Mouse (Mus musculus): Measurements from ENCODE around the gene Slc25a26. TPM values are rescaled to one million over a fixed set of nuclear protein-coding genes. Genes with fewer than 3 reads are reported as not detected.

Slc25a26 gene
- polyA plus RNA-seq (2014; fragmentation: Nextera tagmentation; extraction: Ambion mirVana), result 6.9 and 7.9 TPM in 2 replicates

DNA sequence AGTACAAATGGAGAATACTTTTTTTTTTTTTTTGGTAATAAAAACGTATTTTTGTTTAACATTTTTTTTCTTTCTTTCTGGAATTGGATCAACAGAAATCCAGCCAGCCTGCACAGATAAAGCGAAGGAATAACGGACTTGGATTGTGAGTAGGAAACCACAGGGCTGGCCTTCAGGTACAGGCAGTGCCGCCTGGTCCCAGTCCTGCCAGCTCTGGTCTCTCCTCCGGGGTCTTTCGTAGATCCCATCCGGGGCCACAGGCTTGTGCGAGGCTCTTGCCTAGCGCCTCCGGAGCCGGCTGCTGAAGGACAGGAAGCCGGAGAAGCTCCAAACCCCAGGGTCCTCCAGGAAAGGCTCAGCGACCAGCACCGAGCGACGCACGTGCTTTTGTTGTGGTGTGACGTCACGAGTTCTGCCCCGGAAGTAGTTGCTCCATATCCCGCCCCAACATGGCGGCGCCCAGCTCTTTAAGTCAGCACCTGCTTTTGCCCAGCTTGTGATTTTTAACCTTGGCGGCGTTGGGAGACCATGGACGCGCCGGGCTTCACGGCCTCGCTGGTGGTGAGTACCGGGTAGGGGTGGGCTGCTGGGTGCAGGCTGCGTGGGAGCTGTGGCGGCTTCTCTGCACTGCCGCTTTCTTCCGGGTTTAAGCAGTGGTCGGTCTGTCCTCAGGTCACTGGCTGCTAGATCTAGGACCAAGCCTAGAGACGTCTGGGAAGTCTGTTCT lies at the start of gene Slc25a26:
TSS of gene Slc25a26 (plus strand) at position 435 of the 727 bp plus-strand sequence.
- H3K36me3 ChIP-seq (ENCODE audit: control insufficient read depth, insufficient read depth, low read length), result no peaks in the 10 kb centered on the region
- peaks cover 7% of the 10 kb centered on the region for H3K4me1 ChIP-seq (ENCODE audit: control insufficient read depth, insufficient read depth, low read length)
- H3K9me3 ChIP-seq (ENCODE audit: control insufficient read depth, low read length), result no peaks in the 10 kb centered on the region
- 0 out of 2 replicates have a peak within 1 kb of the TSS, but pooled peaks have one; percentile 22 for H3K27ac ChIP-seq (ENCODE audit: low read depth, low read length)
- peak within 1 kb of the TSS; percentile 78 for H3K4me2 ChIP-seq (ENCODE audit: low read depth, low read length)
- peak within 1 kb of the TSS; percentile 77 for H3K4me3 ChIP-seq (ENCODE audit: low read depth, low read length)
- H3K27me3 ChIP-seq (ENCODE audit: control insufficient read depth, insufficient read depth, low read length), result no peaks in the 10 kb centered on the region
- ATAC-seq (ENCODE audit: low read depth), result peak; percentile 99
- WGBS, result under 1% methylated on average over 37 of the region's 37 CpGs
- peak within 1 kb of the TSS; percentile 56 for H3K9ac ChIP-seq (replicated peaks; ENCODE audit: low read depth, low read length)

DNA sequence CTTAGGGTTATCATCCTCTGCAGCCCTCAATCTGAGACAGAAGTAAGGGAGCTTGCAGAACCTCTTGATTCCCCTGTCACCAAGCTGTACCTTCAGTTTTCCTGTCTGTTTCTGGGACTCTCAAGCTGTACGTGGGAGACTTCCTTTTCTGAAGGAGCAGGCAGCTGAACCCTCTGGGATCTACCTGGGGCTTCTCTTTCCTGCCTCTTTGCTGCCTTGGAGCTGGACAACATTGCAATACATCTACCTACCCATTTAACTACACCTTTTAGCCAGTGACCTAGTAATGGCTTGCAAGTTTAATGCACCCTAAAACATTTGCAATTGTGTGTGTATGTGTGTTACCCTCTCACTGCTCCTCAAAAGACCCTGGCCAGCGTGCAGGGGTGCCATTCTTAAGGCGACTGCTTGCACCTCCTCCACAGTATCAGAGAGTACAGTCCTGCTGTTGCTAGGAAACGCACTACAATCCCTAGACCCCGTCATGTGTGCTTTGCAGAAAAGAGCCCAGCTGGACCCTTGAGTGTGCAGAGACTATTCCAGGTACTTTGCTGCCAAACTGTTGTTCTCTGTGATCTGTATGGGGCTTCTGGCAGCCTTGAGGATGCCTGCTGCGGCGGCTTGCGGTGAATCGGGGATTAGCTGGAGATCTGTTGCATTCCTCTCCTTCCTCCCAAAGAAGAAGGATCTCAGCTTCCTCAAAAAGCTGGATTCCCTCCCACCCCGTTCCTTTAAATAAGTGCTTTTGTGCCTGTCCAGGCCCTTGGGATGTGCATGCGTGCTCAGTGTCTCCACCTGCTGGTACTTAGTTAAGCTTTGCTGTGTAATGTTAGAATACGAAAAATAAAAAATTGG lies 35.9 kb upstream of the Slc25a26 start:
- 15% methylated on average over 12 of the region's 12 CpGs for WGBS
- H3K4me2 ChIP-seq (ENCODE audit: low read depth, low read length), result peak overlapping the region; percentile 38
- H3K36me3 ChIP-seq (ENCODE audit: control insufficient read depth, insufficient read depth, low read length), result no peaks in the 10 kb centered on the region
- no peaks in the 10 kb centered on the region for H3K9me3 ChIP-seq (ENCODE audit: control insufficient read depth, low read length)
- no peak overlapping the region; the same call in 1 of the 2 replicates for H3K9ac ChIP-seq (replicated peaks; ENCODE audit: low read depth, low read length)
- peak; percentile 94 for ATAC-seq (ENCODE audit: low read depth)
- H3K4me1 ChIP-seq (ENCODE audit: control insufficient read depth, insufficient read depth, low read length), result peaks cover 6% of the 10 kb centered on the region; the same call in 1 of the 2 replicates
- H3K27ac ChIP-seq (ENCODE audit: low read depth, low read length), result 0 out of 2 replicates have a peak overlapping the region, but pooled peaks have one; percentile 6
- H3K4me3 ChIP-seq (ENCODE audit: low read depth, low read length), result no peak overlapping the region
- no peaks in the 10 kb centered on the region for H3K27me3 ChIP-seq (ENCODE audit: control insufficient read depth, insufficient read depth, low read length)

DNA sequence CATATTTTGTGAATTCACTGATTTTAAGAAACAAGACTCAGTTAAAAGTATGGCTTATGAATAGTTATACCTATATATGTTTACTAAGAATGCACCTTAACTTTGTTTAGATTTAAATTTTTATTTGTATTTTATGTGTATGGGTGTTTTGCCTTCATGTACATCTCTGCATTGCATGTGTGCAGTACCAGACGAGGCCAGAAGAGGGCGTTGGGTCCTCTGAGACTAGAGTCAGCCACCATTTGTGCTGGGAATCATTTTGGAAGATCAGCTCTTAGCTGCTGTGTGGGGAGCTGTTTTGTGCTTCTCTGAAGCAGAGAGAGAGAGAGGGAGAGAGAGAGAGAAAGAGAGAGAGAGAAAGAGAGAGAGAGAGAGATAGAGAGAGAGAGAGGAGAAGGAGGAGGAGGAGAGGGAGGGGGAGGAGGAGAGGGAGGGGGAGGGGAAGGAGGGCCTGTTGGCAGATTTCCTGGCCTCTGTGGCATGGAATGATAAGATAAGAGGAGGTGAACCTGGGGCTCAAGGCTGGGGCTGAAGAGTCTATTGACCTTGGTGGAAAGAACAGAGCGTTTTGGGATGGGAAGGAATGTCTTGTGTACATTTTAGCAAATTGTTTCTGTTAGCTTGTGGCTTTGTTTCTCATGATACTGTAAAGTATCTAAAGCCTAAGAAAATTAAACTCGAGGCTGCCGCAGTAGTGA lies 33.5 kb upstream of the Slc25a26 start:
- H3K4me3 ChIP-seq (ENCODE audit: low read depth, low read length), result no peak overlapping the region
- no peak for ATAC-seq (ENCODE audit: low read depth)
- H3K4me1 ChIP-seq (ENCODE audit: control insufficient read depth, insufficient read depth, low read length), result peaks cover 6% of the 10 kb centered on the region; the same call in 1 of the 2 replicates
- no peak overlapping the region for H3K9ac ChIP-seq (replicated peaks; ENCODE audit: low read depth, low read length)
- H3K9me3 ChIP-seq (ENCODE audit: control insufficient read depth, low read length), result no peaks in the 10 kb centered on the region
- WGBS, result 60% methylated on average over 5 of the region's 5 CpGs
- H3K27ac ChIP-seq (ENCODE audit: low read depth, low read length), result no peak overlapping the region
- H3K27me3 ChIP-seq (ENCODE audit: control insufficient read depth, insufficient read depth, low read length), result no peaks in the 10 kb centered on the region
- H3K4me2 ChIP-seq (ENCODE audit: low read depth, low read length), result no peak overlapping the region
- H3K36me3 ChIP-seq (ENCODE audit: control insufficient read depth, insufficient read depth, low read length), result no peaks in the 10 kb centered on the region

DNA sequence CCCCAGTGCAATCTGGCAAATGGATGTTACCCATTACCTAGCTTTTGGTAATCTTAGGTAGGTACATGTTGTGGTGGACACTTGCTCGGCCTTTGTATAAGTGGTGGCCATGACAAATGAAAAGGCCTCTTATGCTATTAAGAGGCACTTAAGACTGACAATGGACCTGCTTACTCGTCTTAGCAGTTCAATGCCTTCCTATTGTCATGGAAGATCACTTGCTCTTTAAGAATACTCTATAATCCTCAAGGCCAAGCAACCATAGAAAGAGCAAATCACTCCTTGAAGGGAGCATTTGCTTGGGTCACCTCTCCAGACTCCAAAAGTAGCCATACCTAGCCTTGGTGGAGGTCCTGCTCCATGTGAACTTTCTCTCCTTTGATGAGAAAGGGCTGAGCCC lies 7.4 kb upstream of the Slc25a26 start:
- no peaks in the 10 kb centered on the region for H3K9me3 ChIP-seq (ENCODE audit: control insufficient read depth, low read length)
- ATAC-seq (ENCODE audit: low read depth), result no peak
- H3K36me3 ChIP-seq (ENCODE audit: control insufficient read depth, insufficient read depth, low read length), result no peaks in the 10 kb centered on the region
- H3K4me2 ChIP-seq (ENCODE audit: low read depth, low read length), result no peak overlapping the region
- H3K27ac ChIP-seq (ENCODE audit: low read depth, low read length), result no peak overlapping the region
- no peak overlapping the region for H3K9ac ChIP-seq (replicated peaks; ENCODE audit: low read depth, low read length)
- 77% methylated on average over 2 of the region's 2 CpGs for WGBS
- H3K4me1 ChIP-seq (ENCODE audit: control insufficient read depth, insufficient read depth, low read length), result no peaks in the 10 kb centered on the region
- no peaks in the 10 kb centered on the region for H3K27me3 ChIP-seq (ENCODE audit: control insufficient read depth, insufficient read depth, low read length)
- H3K4me3 ChIP-seq (ENCODE audit: low read depth, low read length), result no peak overlapping the region

DNA sequence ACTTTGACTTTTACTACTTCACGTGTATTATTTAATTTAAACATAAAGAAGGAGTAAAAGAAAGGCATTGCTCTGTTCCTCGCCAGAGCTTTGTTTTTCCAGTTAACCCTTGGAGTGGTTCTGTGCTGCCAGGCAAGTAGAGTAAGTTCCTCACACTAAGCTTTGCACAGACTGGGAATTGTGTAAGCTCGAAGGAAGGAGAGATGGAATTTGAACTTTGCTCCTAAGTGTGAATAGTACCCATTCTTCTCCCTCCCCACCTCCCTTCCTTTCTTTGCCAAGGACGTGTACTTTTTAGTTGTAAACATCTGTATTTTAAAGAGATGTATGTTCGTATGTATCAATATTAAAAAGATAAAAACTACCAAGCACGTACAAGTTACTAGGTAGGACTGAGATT lies 3.8 kb downstream of the Slc25a26 start:
- Histone ChIP-seq H3K9ac (replicated peaks; ENCODE audit: low read depth, low read length) (no peak overlapping the region), H3K27me3 (ENCODE audit: control insufficient read depth, insufficient read depth, low read length) (no peaks in the 10 kb centered on the region), H3K4me1 (ENCODE audit: control insufficient read depth, insufficient read depth, low read length) (peaks cover 7% of the 10 kb centered on the region), H3K27ac (ENCODE audit: low read depth, low read length) (no peak overlapping the region), H3K4me2 (ENCODE audit: low read depth, low read length) (no peak overlapping the region), H3K4me3 (ENCODE audit: low read depth, low read length) (no peak overlapping the region), H3K9me3 (ENCODE audit: control insufficient read depth, low read length) (no peaks in the 10 kb centered on the region), H3K36me3 (ENCODE audit: control insufficient read depth, insufficient read depth, low read length) (no peaks in the 10 kb centered on the region)
- WGBS, result 69% methylated on average over 6 of the region's 6 CpGs
- no peak for ATAC-seq (ENCODE audit: low read depth)

DNA sequence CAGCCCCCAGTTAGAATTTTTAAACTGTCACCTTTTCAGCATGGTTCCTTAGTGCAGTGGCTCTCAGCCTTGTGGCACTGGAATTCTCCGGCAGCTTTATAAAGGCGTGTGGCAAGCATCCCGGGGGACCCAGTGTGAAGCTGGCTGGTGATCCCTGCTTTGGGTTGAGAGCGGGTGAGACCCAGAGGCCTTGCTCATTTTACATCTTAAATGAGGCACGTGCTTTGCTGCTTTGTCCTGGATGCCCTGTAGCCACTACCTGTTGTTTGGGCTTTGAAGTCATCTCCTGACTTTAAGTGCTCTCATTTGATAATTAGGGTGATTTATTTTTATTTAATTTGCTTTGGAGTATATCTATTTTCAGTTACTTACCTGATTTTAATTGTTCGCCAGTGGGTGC lies 7.8 kb downstream of the Slc25a26 start:
- no peak overlapping the region for H3K9ac ChIP-seq (replicated peaks; ENCODE audit: low read depth, low read length)
- H3K4me1 ChIP-seq (ENCODE audit: control insufficient read depth, insufficient read depth, low read length), result no peaks in the 10 kb centered on the region
- H3K4me3 ChIP-seq (ENCODE audit: low read depth, low read length), result no peak overlapping the region
- H3K27ac ChIP-seq (ENCODE audit: low read depth, low read length), result no peak overlapping the region
- WGBS, result 76% methylated on average over 6 of the region's 6 CpGs
- no peaks in the 10 kb centered on the region for H3K36me3 ChIP-seq (ENCODE audit: control insufficient read depth, insufficient read depth, low read length)
- no peak for ATAC-seq (ENCODE audit: low read depth)
- no peak overlapping the region for H3K4me2 ChIP-seq (ENCODE audit: low read depth, low read length)
- H3K9me3 ChIP-seq (ENCODE audit: control insufficient read depth, low read length), result no peaks in the 10 kb centered on the region
- no peaks in the 10 kb centered on the region for H3K27me3 ChIP-seq (ENCODE audit: control insufficient read depth, insufficient read depth, low read length)

DNA sequence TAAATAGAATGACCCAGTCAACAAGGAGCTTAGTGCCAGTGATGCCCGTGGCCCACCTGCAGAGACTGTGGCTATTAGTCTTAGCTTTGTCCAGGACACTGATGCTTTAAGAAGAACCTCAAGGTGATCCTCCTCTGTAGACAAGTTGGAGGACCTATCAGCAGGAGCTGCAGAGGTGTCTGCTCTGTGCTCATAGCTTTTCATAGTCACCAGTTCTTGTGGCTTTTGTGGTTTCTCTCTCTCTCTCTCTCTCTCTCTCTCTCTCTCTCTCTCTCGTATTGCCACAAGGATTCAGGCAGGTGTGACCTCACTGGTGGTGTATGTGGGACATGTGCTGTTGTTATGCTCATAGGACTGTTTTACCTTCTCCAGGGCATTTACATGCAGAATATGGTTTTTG lies 8.7 kb downstream of the Slc25a26 start:
- Histone ChIP-seq H3K4me2 (ENCODE audit: low read depth, low read length) (no peak overlapping the region), H3K27me3 (ENCODE audit: control insufficient read depth, insufficient read depth, low read length) (no peaks in the 10 kb centered on the region), H3K9me3 (ENCODE audit: control insufficient read depth, low read length) (no peaks in the 10 kb centered on the region), H3K4me1 (ENCODE audit: control insufficient read depth, insufficient read depth, low read length) (no peaks in the 10 kb centered on the region), H3K27ac (ENCODE audit: low read depth, low read length) (no peak overlapping the region), H3K9ac (replicated peaks; ENCODE audit: low read depth, low read length) (no peak overlapping the region), H3K36me3 (ENCODE audit: control insufficient read depth, insufficient read depth, low read length) (no peaks in the 10 kb centered on the region), H3K4me3 (ENCODE audit: low read depth, low read length) (no peak overlapping the region)
- WGBS, result 80% methylated on average over 2 of the region's 2 CpGs
- ATAC-seq (ENCODE audit: low read depth), result no peak

DNA sequence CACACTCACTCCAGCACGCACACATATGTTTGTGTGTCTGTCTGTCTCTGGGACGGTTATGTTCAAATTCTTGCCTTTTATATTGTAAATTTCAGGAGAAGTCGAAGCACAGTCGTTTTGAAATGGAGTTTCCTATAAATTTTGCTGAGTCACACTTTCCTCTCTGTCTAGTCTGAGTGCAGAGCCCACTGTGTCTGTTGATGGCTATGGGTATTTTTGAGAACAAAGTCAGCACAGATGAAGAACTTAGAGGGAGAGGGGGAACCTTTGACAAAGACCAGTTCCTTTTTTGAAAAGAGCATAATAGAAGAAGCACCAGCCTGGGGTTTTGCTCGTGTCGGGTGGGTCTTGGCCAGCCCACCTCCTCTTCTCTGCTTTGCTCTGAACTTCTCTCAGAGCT lies 9.1 kb downstream of the Slc25a26 start:
- Histone ChIP-seq H3K4me1 (ENCODE audit: control insufficient read depth, insufficient read depth, low read length) (no peaks in the 10 kb centered on the region), H3K27ac (ENCODE audit: low read depth, low read length) (no peak overlapping the region), H3K4me2 (ENCODE audit: low read depth, low read length) (no peak overlapping the region), H3K9me3 (ENCODE audit: control insufficient read depth, low read length) (no peaks in the 10 kb centered on the region), H3K9ac (replicated peaks; ENCODE audit: low read depth, low read length) (no peak overlapping the region), H3K27me3 (ENCODE audit: control insufficient read depth, insufficient read depth, low read length) (no peaks in the 10 kb centered on the region), H3K36me3 (ENCODE audit: control insufficient read depth, insufficient read depth, low read length) (no peaks in the 10 kb centered on the region), H3K4me3 (ENCODE audit: low read depth, low read length) (no peak overlapping the region)
- 78% methylated on average over 6 of the region's 6 CpGs for WGBS
- ATAC-seq (ENCODE audit: low read depth), result no peak
